Mouse (Mus musculus): Measurements from ENCODE around the gene Coq9. TPM values are rescaled to one million over a fixed set of nuclear protein-coding genes. Genes with fewer than 3 reads are reported as not detected.
A peak's percentile ranks its signal among the peaks of the same experiment; 100 is the strongest.

The Coq9 gene
- total RNA-seq, 2 experiments from 2014 or later = 84.5 to 89.1 TPM

- H3K27ac ChIP-seq = no peak overlapping the region
- DNase-seq (ENCODE audit: extremely low spot score in 1 of 2, low spot score in 2 of 2) = peak; percentile 61 to 71
- H3K4me3 ChIP-seq = no peak overlapping the region
- intact Hi-C loops (cut with DNase I) = loop anchor here (1.0 to 5.0 kb wide), 3 partner anchors 35 to 208 kb away; partner anchors contain the start of gene Katnb1
- TF ChIP-seq CTCF (IDR thresholded peaks at IDR 0.05) = peak; percentile 97
Measured at GRCm38 (mm10) chr8:94874358-94874757, 36.2 kb downstream of the Coq9 start.

GRCm38 (mm10) chr8:94875096-94875870, 37.2 kb downstream of the Coq9 start:
- H3K27ac ChIP-seq = no peak overlapping the region
- H3K4me3 ChIP-seq = peak overlapping the region; percentile 48
- DNase-seq (ENCODE audit: extremely low spot score in 1 of 2, low spot score in 2 of 2) = no peak
- no peak for TF ChIP-seq CTCF (IDR thresholded peaks at IDR 0.05)
- intact Hi-C loops (cut with DNase I) = loop anchor here (2.0 kb wide), 1 partner anchor 126 kb away; no protein-coding TSS in a partner anchor

GRCm38 (mm10) chr8:94875871-94876150, 37.7 kb downstream of the Coq9 start:
- no peak overlapping the region for H3K27ac ChIP-seq
- no peak for DNase-seq (ENCODE audit: extremely low spot score in 1 of 2, low spot score in 2 of 2)
- intact Hi-C loops (cut with DNase I) = loop anchor here (2.0 kb wide), 2 partner anchors 63 to 125 kb away; no protein-coding TSS in a partner anchor
- peak overlapping the region; percentile 48 for H3K4me3 ChIP-seq
- no peak for TF ChIP-seq CTCF (IDR thresholded peaks at IDR 0.05)

GRCm38 (mm10) chr8:94876197-94876730, 38.1 kb downstream of the Coq9 start, which contains the start of gene Dok4:
Dok4 (minus strand) TSS chr8:94876330.
- TF ChIP-seq CTCF (IDR thresholded peaks at IDR 0.05) = no peak
- H3K4me3 ChIP-seq = peak within 1 kb of the TSS; percentile 48
- no peak within 1 kb of the TSS for H3K27ac ChIP-seq
- intact Hi-C loops (cut with DNase I) = loop anchor here (2.0 kb wide), 1 partner anchor 63 kb away; no protein-coding TSS in a partner anchor
- peak; percentile 73 to 84 for DNase-seq (ENCODE audit: extremely low spot score in 1 of 2, low spot score in 2 of 2)

GRCm38 (mm10) chr8:94876820-94877219, 38.7 kb downstream of the Coq9 start:
- no peak for DNase-seq (ENCODE audit: extremely low spot score in 1 of 2, low spot score in 2 of 2)
- no peak for TF ChIP-seq CTCF (IDR thresholded peaks at IDR 0.05)

GRCm38 (mm10) chr8:94880742-94881141, 42.6 kb downstream of the Coq9 start:
- intact Hi-C loops (cut with DNase I) = no loop called here
- DNase-seq (ENCODE audit: extremely low spot score in 1 of 2, low spot score in 2 of 2) = no peak
- Histone ChIP-seq H3K27ac (no peak overlapping the region), H3K4me3 (no peak overlapping the region)
- TF ChIP-seq CTCF (IDR thresholded peaks at IDR 0.05) = no peak

More at GRCm38 (mm10) chr8:94876820-94877219, 38.7 kb downstream of the Coq9 start:
- H3K27ac ChIP-seq = no peak overlapping the region
- H3K4me3 ChIP-seq = no peak overlapping the region
- intact Hi-C loops (cut with DNase I) = loop anchor here (2.0 kb wide), 1 partner anchor 62 kb away; no protein-coding TSS in a partner anchor

GRCm38 (mm10) chr8:94888383-94889036, 50.4 kb downstream of the Coq9 start:
- no peak overlapping the region for H3K27ac ChIP-seq
- intact Hi-C loops (cut with DNase I) = no loop called here
- no peak for DNase-seq (ENCODE audit: extremely low spot score in 1 of 2, low spot score in 2 of 2)
- TF ChIP-seq CTCF (IDR thresholded peaks at IDR 0.05) = no peak
- H3K4me3 ChIP-seq = no peak overlapping the region

GRCm38 (mm10) chr8:94892917-94893316, 54.8 kb downstream of the Coq9 start:
- TF ChIP-seq CTCF (IDR thresholded peaks at IDR 0.05) = no peak
- no peak for DNase-seq (ENCODE audit: extremely low spot score in 1 of 2, low spot score in 2 of 2)
- H3K27ac ChIP-seq = no peak overlapping the region
- H3K4me3 ChIP-seq = no peak overlapping the region
- intact Hi-C loops (cut with DNase I) = no loop called here

GRCm38 (mm10) chr8:94899262-94899661, 61.1 kb downstream of the Coq9 start:
- intact Hi-C loops (cut with DNase I) = no loop called here
- TF ChIP-seq CTCF (IDR thresholded peaks at IDR 0.05) = no peak
- Histone ChIP-seq H3K27ac (no peak overlapping the region), H3K4me3 (no peak overlapping the region)
- DNase-seq (ENCODE audit: extremely low spot score in 1 of 2, low spot score in 2 of 2) = no peak

- intact Hi-C loops (cut with DNase I) = loop anchor here (10.0 kb wide), 1 partner anchor 196 kb away; no protein-coding TSS in a partner anchor
- Histone ChIP-seq H3K27ac (no peak overlapping the region), H3K4me3 (no peak overlapping the region)
- no peak for TF ChIP-seq CTCF (IDR thresholded peaks at IDR 0.05)
- no peak for DNase-seq (ENCODE audit: extremely low spot score in 1 of 2, low spot score in 2 of 2)
Measured at GRCm38 (mm10) chr8:94900617-94901016, 62.5 kb downstream of the Coq9 start.

- DNase-seq (ENCODE audit: extremely low spot score in 1 of 2, low spot score in 2 of 2) = no peak
- intact Hi-C loops (cut with DNase I) = loop anchor here (10.0 kb wide), 1 partner anchor 196 kb away; no protein-coding TSS in a partner anchor
- Histone ChIP-seq H3K4me3 (no peak overlapping the region), H3K27ac (no peak overlapping the region)
- no peak for TF ChIP-seq CTCF (IDR thresholded peaks at IDR 0.05)
Measured at GRCm38 (mm10) chr8:94901031-94901430, 62.9 kb downstream of the Coq9 start.

GRCm38 (mm10) chr8:94903709-94904108, 65.6 kb downstream of the Coq9 start:
- TF ChIP-seq CTCF (IDR thresholded peaks at IDR 0.05) = no peak
- Histone ChIP-seq H3K4me3 (no peak overlapping the region), H3K27ac (no peak overlapping the region)
- intact Hi-C loops (cut with DNase I) = loop anchor here (10.0 kb wide), 1 partner anchor 199 kb away; no protein-coding TSS in a partner anchor
- no peak for DNase-seq (ENCODE audit: extremely low spot score in 1 of 2, low spot score in 2 of 2)

Other genes starting within 250 kb of the Coq9 start
- 10 to 100 TPM; 28.1 to 32.9 TPM for gene Rspry1, start 236.4 kb upstream of the Coq9 start, total RNA-seq (2021)
- 10 to 100 TPM; 34.8 to 38.3 TPM for gene Fam192a, start 236.3 kb upstream of the Coq9 start, total RNA-seq (2021)
- 100 to 1,000 TPM; 147 TPM for gene Arl2bp, start 171.7 kb upstream of the Coq9 start, total RNA-seq (2021)
- 10 to 100 TPM; 27.3 to 30.0 TPM for gene Pllp, start 142.0 kb upstream of the Coq9 start, total RNA-seq (2021)
- gene Ccl22, start 92.7 kb upstream of the Coq9 start, total RNA-seq (2021) = under 1 TPM in 1 of 2 experiments, not detected in 1; 0.14 TPM
- gene Cx3cl1, start 66.3 kb upstream of the Coq9 start, total RNA-seq (2021) = 100 to 1,000 TPM; 658 to 661 TPM
- gene Ccl17, start 27.9 kb upstream of the Coq9 start, total RNA-seq (2021) = 1 to 10 TPM; 4.6 to 7.9 TPM
- gene Ciapin1, start within 50 bp of the Coq9 start, total RNA-seq (2021) = 10 to 100 TPM; 71.4 to 76.8 TPM
- gene Polr2c, start 19.1 kb downstream of the Coq9 start, total RNA-seq (2021) = 10 to 100 TPM; 72.1 to 79.8 TPM
- 10 to 100 TPM; 17.6 to 19.2 TPM for gene Dok4, start 38.0 kb downstream of the Coq9 start, total RNA-seq (2021)
- gene Ccdc102a, start 79.8 kb downstream of the Coq9 start, total RNA-seq (2021) = 1 to 10 TPM; 1.6 to 2.0 TPM
- not detected for gene Adgrg5, start 85.4 kb downstream of the Coq9 start, total RNA-seq (2021)
- 10 to 100 TPM; 77.6 to 86.8 TPM for gene Adgrg1, start 136.4 kb downstream of the Coq9 start, total RNA-seq (2021)
- under 1 TPM; 0.23 to 0.32 TPM for gene Adgrg3, start 179.4 kb downstream of the Coq9 start, total RNA-seq (2021)
- 1 to 10 TPM in 1 of 2 experiments, under 1 TPM in 1; 0.75 to 1.1 TPM for gene Drc7, start 216.8 kb downstream of the Coq9 start, total RNA-seq (2021)
- 10 to 100 TPM; 37.6 to 46.2 TPM for gene Katnb1, start 242.9 kb downstream of the Coq9 start, total RNA-seq (2021)

Measured in left cerebral cortex, adult 2 months (tissue).